Mouse (Mus musculus) liver, embryonic 14.5 days (tissue): ENCODE results near the gene Ddx24.

Experiments used
- CTCF ChIP-seq: IDR thresholded peaks from 2 replicates; pipeline ENCODE4 v1.5.1; 2016; ENCODE audit warnings: antibody characterized with exemption, low read depth, control low read depth
- EP300 ChIP-seq: IDR thresholded peaks from 2 replicates; pipeline ENCODE4 v1.6.1; 2016; ENCODE audit warnings: antibody characterized with exemption, low read depth

DNA sequence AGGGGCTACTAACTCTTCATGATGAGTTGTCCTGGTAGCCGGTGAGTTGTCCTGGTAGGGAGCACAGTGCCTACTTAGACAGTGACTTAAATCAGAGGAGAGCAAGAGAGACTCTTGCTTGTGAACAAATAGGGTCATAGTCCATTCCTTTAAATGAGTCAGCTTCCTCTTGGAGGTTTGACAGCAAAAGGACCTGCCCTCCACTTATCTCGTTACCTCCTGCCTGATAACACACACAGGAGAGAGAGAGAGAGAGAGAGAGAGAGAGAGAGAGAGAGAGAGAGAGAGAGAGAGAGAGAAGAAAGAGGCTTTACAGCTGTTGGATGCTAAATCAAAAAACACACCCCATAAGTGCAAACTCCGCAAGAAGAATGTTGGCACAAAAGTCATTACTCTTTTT, 31.5 kb upstream of the Ddx24 start, which contains the start of gene Ifi27l2b:
- TF ChIP-seq CTCF (no peak), EP300 (no peak)
